Mouse (Mus musculus) brain, embryonic 14.5 days (tissue): ENCODE results near the gene Rps27l.

Experiments used
- CTCF ChIP-seq: fragments of 200-500 bp; IDR thresholded peaks from 2 replicates; pipeline ENCODE4 v1.5.1; 2012; ENCODE audit warnings: inconsistent platforms, mild to moderate bottlenecking, moderate library complexity, borderline replicate concordance; ENCODE audit not compliant: insufficient read depth, insufficient read length; ENCODE audit errors: extremely low read depth
- POLR2A ChIP-seq: fragments of 200-500 bp; IDR thresholded peaks from 2 replicates; pipeline ENCODE4 v1.6.1; 2012; ENCODE audit warnings: mild to moderate bottlenecking, inconsistent platforms, borderline replicate concordance; ENCODE audit not compliant: poor library complexity, insufficient read depth, insufficient read length, severe bottlenecking; ENCODE audit errors: extremely low read depth

DNA sequence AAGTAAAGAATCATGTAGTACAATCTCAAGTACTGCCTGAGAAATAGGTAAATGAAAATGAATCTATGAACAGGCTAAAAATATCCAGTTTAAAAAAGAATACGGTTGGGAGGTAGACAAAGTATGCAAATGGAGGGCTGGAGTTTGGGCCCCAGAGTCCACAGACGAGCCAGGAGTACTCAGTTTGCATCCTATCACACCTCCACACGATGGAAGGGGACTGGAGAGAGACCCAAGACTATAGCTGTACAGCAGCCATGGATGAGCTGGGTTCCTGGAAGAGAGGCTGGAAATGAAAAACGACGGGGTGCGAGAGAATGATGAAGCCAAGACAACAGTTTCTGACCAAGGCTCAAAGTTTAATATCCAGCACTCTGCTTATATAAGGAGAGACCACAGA, 48.9 kb upstream of the Rps27l start:
- TF ChIP-seq POLR2A (no peak), CTCF (no peak)
